7 mouse cellular contexts compared by ENCODE assay signal in genomic region chr12:52097650-52098070, GRCm38 (mm10). TPM values are rescaled to one million over a fixed set of nuclear protein-coding genes. Genes with fewer than 3 reads are reported as not detected.
DNase-seq lines count a peak whose midpoint lies in the region; ATAC-seq lines count a peak whose summit lies in the region.

Gene Nubpl (plus strand): TSS chr12:52097737.

- H3K27me3 ChIP-seq in embryonic facial prominence, embryonic 11.5 days (ENCODE audit: control insufficient read depth, insufficient read depth, low read length): no peaks in the 10 kb centered on the region
- no peaks in the 10 kb centered on the region for H3K27me3 ChIP-seq in limb, embryonic 10.5 days (ENCODE audit: low read depth, poor library complexity, severe bottlenecking)
- H3K27me3 ChIP-seq in midbrain, embryonic 13.5 days: no peaks in the 10 kb centered on the region

- H3K9me3 ChIP-seq in embryonic facial prominence, embryonic 11.5 days (replicated peaks; ENCODE audit: control insufficient read depth, low read length): no peaks in the 10 kb centered on the region
- H3K9me3 ChIP-seq in limb, embryonic 10.5 days (replicated peaks): no peaks in the 10 kb centered on the region
- H3K9me3 ChIP-seq in midbrain, embryonic 13.5 days: no peaks in the 10 kb centered on the region

- under 1% methylated on average over 32 of the region's 32 CpGs for WGBS in embryonic facial prominence, embryonic 11.5 days
- WGBS in limb, embryonic 10.5 days: 1% methylated on average over 32 of the region's 32 CpGs
- under 1% methylated on average over 32 of the region's 32 CpGs for WGBS in midbrain, embryonic 13.5 days

- DNase-seq in adrenal gland, postnatal 14 days: peak; percentile 98
- peak; percentile 97 for DNase-seq in embryonic facial prominence, embryonic 11.5 days (ENCODE audit: low spot score)
- DNase-seq in kidney, adult 11 months: peak; percentile 92
- DNase-seq in limb, embryonic 10.5 days (ENCODE audit: low spot score): peak; percentile 98
- peak; percentile 78 for DNase-seq in spleen, adult 12 weeks (ENCODE audit: low spot score)

- H3K4me1 ChIP-seq in embryonic facial prominence, embryonic 11.5 days (ENCODE audit: control insufficient read depth, insufficient read depth, low read length): no peaks in the 10 kb centered on the region
- peaks cover 4% of the 10 kb centered on the region for H3K4me1 ChIP-seq in limb, embryonic 10.5 days
- peaks cover 12% of the 10 kb centered on the region for H3K4me1 ChIP-seq in midbrain, embryonic 13.5 days (replicated peaks)

- H3K4me3 ChIP-seq in embryonic facial prominence, embryonic 11.5 days (ENCODE audit: low read depth, low read length): peak within 1 kb of the TSS; percentile 70
- peak within 1 kb of the TSS; percentile 95 for H3K4me3 ChIP-seq in limb, embryonic 10.5 days
- H3K4me3 ChIP-seq in midbrain, embryonic 13.5 days (replicated peaks): peak within 1 kb of the TSS; percentile 83

- H3K36me3 ChIP-seq in embryonic facial prominence, embryonic 11.5 days (replicated peaks; ENCODE audit: control insufficient read depth, insufficient read depth, low read depth, low read length): no peaks in the 10 kb centered on the region
- no peaks in the 10 kb centered on the region for H3K36me3 ChIP-seq in limb, embryonic 10.5 days
- H3K36me3 ChIP-seq in midbrain, embryonic 13.5 days: no peaks in the 10 kb centered on the region

- no peak within 1 kb of the TSS for H3K27ac ChIP-seq in embryonic facial prominence, embryonic 11.5 days (replicated peaks; ENCODE audit: low read depth, low read length)
- peak within 1 kb of the TSS; percentile 95 for H3K27ac ChIP-seq in limb, embryonic 10.5 days
- H3K27ac ChIP-seq in midbrain, embryonic 13.5 days: peak within 1 kb of the TSS; percentile 51; the same call in 1 of the 2 replicates

- peak; percentile 92 for ATAC-seq in embryonic facial prominence, embryonic 11.5 days (replicated peaks; ENCODE audit: insufficient number of reproducible peaks, low FRiP score, low TSS enrichment, low read depth)
- peak; percentile 100 for ATAC-seq in granulocyte monocyte progenitor cell, adult 5-6 weeks (replicated peaks; ENCODE audit: poor library complexity, severe bottlenecking)
- peak; percentile 99 for ATAC-seq in midbrain, embryonic 13.5 days

- peak within 1 kb of the TSS; percentile 82 for H3K9ac ChIP-seq in embryonic facial prominence, embryonic 11.5 days (replicated peaks; ENCODE audit: low read length)
- H3K9ac ChIP-seq in midbrain, embryonic 13.5 days (replicated peaks): peak within 1 kb of the TSS; percentile 91

- peak within 1 kb of the TSS; percentile 36 for H3K4me2 ChIP-seq in embryonic facial prominence, embryonic 11.5 days (ENCODE audit: low read depth, low read length)
- H3K4me2 ChIP-seq in midbrain, embryonic 13.5 days (replicated peaks): peak within 1 kb of the TSS; percentile 58

RNA-seq across cellular contexts. Expression of gene Nubpl, which starts in this region (rescaled TPM):
- total RNA-seq in adrenal gland, postnatal 14 days (2021): 12.8 and 14.7 TPM in 2 replicates
- polyA plus RNA-seq in embryonic facial prominence, embryonic 11.5 days (2014; fragmentation: Nextera tagmentation; extraction: Ambion mirVana): 15.1 and 15.2 TPM in 2 replicates
- total RNA-seq in granulocyte monocyte progenitor cell, adult 5-6 weeks (2014; fragmentation: Nextera tagmentation): 5.3 and 6.4 TPM in 2 replicates
- total RNA-seq in granulocyte monocyte progenitor cell, adult 5-6 weeks (2017): 4.6 and 7.4 TPM in 2 replicates
- 18.3 and 18.5 TPM in 2 replicates for polyA plus RNA-seq in limb, embryonic 10.5 days (2016; fragmentation: Nextera tagmentation; extraction: Ambion mirVana)
- polyA plus RNA-seq in midbrain, embryonic 13.5 days (2015; fragmentation: Nextera tagmentation; extraction: Ambion mirVana): 9.5 and 10.2 TPM in 2 replicates
